Mouse (Mus musculus) stomach, embryonic 14.5 days (tissue): ENCODE results near the gene Pdrg1. TPM values are rescaled to one million over a fixed set of nuclear protein-coding genes. Genes with fewer than 3 reads are reported as not detected.
A peak's percentile ranks its signal among the peaks of the same experiment; 100 is the strongest.

ENCODE experiments used
- ATAC-seq: fragments of 200-750 bp; cut with Nextera tagmentation; 2 replicates; pipeline ENCODE4 v1.8.0; 2017; ENCODE audit warnings: low read depth, moderate TSS enrichment; ENCODE audit not compliant: insufficient number of reproducible peaks, insufficient read depth, low FRiP score
- H3K27ac ChIP-seq: fragments of 300-500 bp; sonication (generic); 2 replicates; pipeline ENCODE4 v1.5.1; 2014; ENCODE audit warnings: mild to moderate bottlenecking, low read length, moderate library complexity, mixed read lengths
- H3K27me3 ChIP-seq: fragments of 300-500 bp; sonication (generic); 2 replicates; pipeline ENCODE4 v1.6.1; 2014; ENCODE audit warnings: low read length, control low read depth, mixed read lengths; ENCODE audit not compliant: control insufficient read depth, insufficient read depth
- H3K36me3 ChIP-seq: fragments of 300-500 bp; sonication (generic); 2 replicates; pipeline ENCODE4 v1.6.1; 2014; ENCODE audit warnings: mild to moderate bottlenecking, control low read depth, low read length, moderate library complexity, mixed read lengths; ENCODE audit not compliant: control insufficient read depth, insufficient read depth
- H3K4me1 ChIP-seq: fragments of 300-500 bp; sonication (generic); 2 replicates; pipeline ENCODE4 v1.6.1; 2014; ENCODE audit warnings: low read length, control low read depth, mixed read lengths; ENCODE audit not compliant: control insufficient read depth, insufficient read depth
- H3K4me2 ChIP-seq: fragments of 300-500 bp; sonication (generic); replicated peaks from 2 replicates; pipeline ENCODE4 v1.6.1; 2014; ENCODE audit warnings: low read depth, low read length, control low read depth
- H3K4me3 ChIP-seq: fragments of 300-500 bp; sonication (generic); 2 replicates; pipeline ENCODE4 v1.5.1; 2014; ENCODE audit warnings: low read depth, low read length, control low read depth
- H3K9ac ChIP-seq: fragments of 300-500 bp; sonication (generic); replicated peaks from 2 replicates; pipeline ENCODE4 v1.6.1; 2014; ENCODE audit warnings: low read depth, mild to moderate bottlenecking, control low read depth, low read length, moderate library complexity, mixed read lengths
- H3K9me3 ChIP-seq: fragments of 300-500 bp; sonication (generic); 2 replicates; pipeline ENCODE4 v1.6.1; 2016; ENCODE audit warnings: low read depth, low read length, control low read depth; ENCODE audit not compliant: control insufficient read depth
- WGBS: fragments of 180-500 bp; shearing (Covaris S2); extraction: QIAGEN DNeasy Blood & Tissue Kit; methylation state at CpG from one replicate; pipeline ENCODE4 v1.1.7; 2014; 5-methylcytosine and 5-hydroxymethylcytosine counted together
- polyA plus RNA-seq: library from polyadenylated mRNA; unstranded; fragments of >200 nt; fragmentation: Nextera tagmentation; extraction: Ambion mirVana; gene quantifications from 2 replicates; pipeline ENCODE4 v1.2.1, GENCODE M21; 2014

Pdrg1 gene
- polyA plus RNA-seq, 1 experiment from 2014 or later, result 59.7 TPM

GRCm38 (mm10) chr2:153051537-153051936 lies 36.3 kb upstream of the Pdrg1 start:
- H3K9ac ChIP-seq, result no peak overlapping the region
- no peak overlapping the region for H3K4me3 ChIP-seq
- no peak overlapping the region for H3K27ac ChIP-seq
- ATAC-seq, result no peak
- H3K36me3 ChIP-seq, result no peaks in the 10 kb centered on the region
- peaks cover 18% of the 10 kb centered on the region for H3K27me3 ChIP-seq
- H3K4me2 ChIP-seq, result no peak overlapping the region
- H3K4me1 ChIP-seq, result no peaks in the 10 kb centered on the region
- 82% methylated on average over 9 of the region's 9 CpGs for WGBS
- H3K9me3 ChIP-seq, result no peaks in the 10 kb centered on the region

GRCm38 (mm10) chr2:153051095-153051494 lies 35.9 kb upstream of the Pdrg1 start:
- no peak overlapping the region for H3K27ac ChIP-seq
- H3K4me3 ChIP-seq, result no peak overlapping the region
- WGBS, result 70% methylated on average over 6 of the region's 6 CpGs
- no peaks in the 10 kb centered on the region for H3K36me3 ChIP-seq
- peaks cover 18% of the 10 kb centered on the region for H3K27me3 ChIP-seq
- no peak overlapping the region for H3K9ac ChIP-seq
- ATAC-seq, result no peak
- H3K9me3 ChIP-seq, result no peaks in the 10 kb centered on the region
- no peak overlapping the region for H3K4me2 ChIP-seq
- no peaks in the 10 kb centered on the region for H3K4me1 ChIP-seq

- Histone ChIP-seq H3K27me3 (peaks cover 18% of the 10 kb centered on the region), H3K4me1 (no peaks in the 10 kb centered on the region), H3K4me2 (no peak overlapping the region), H3K4me3 (no peak overlapping the region), H3K27ac (no peak overlapping the region), H3K9me3 (no peaks in the 10 kb centered on the region), H3K9ac (no peak overlapping the region), H3K36me3 (no peaks in the 10 kb centered on the region)
- ATAC-seq, result no peak
- 83% methylated on average over 4 of the region's 4 CpGs for WGBS
Observed at GRCm38 (mm10) chr2:153049997-153050358, 34.8 kb upstream of the Pdrg1 start.

- Histone ChIP-seq H3K9me3 (no peaks in the 10 kb centered on the region), H3K9ac (no peak overlapping the region), H3K4me2 (no peak overlapping the region), H3K4me3 (no peak overlapping the region), H3K27me3 (peaks cover 18% of the 10 kb centered on the region), H3K4me1 (no peaks in the 10 kb centered on the region), H3K27ac (no peak overlapping the region), H3K36me3 (no peaks in the 10 kb centered on the region)
- no peak for ATAC-seq
- WGBS, result 34% methylated on average over 9 of the region's 9 CpGs
Observed at GRCm38 (mm10) chr2:153049288-153049996, 34.2 kb upstream of the Pdrg1 start.

GRCm38 (mm10) chr2:153047828-153048465 lies 32.7 kb upstream of the Pdrg1 start:
- peaks cover 18% of the 10 kb centered on the region for H3K27me3 ChIP-seq
- 49% methylated on average over 17 of the region's 17 CpGs for WGBS
- no peak overlapping the region for H3K9ac ChIP-seq
- H3K27ac ChIP-seq, result no peak overlapping the region
- no peaks in the 10 kb centered on the region for H3K36me3 ChIP-seq
- no peaks in the 10 kb centered on the region for H3K4me1 ChIP-seq
- H3K9me3 ChIP-seq, result no peaks in the 10 kb centered on the region
- H3K4me3 ChIP-seq, result no peak overlapping the region
- no peak overlapping the region for H3K4me2 ChIP-seq
- no peak for ATAC-seq

GRCm38 (mm10) chr2:153045884-153046299 lies 30.7 kb upstream of the Pdrg1 start:
- H3K4me2 ChIP-seq, result no peak overlapping the region
- H3K9ac ChIP-seq, result no peak overlapping the region
- H3K9me3 ChIP-seq, result no peaks in the 10 kb centered on the region
- H3K27me3 ChIP-seq, result no peaks in the 10 kb centered on the region
- 0 out of 2 replicates have a peak, but pooled peaks have one; percentile 63 for ATAC-seq
- no peaks in the 10 kb centered on the region for H3K36me3 ChIP-seq
- H3K4me3 ChIP-seq, result no peak overlapping the region
- 20% methylated on average over 8 of the region's 8 CpGs for WGBS
- no peak overlapping the region for H3K27ac ChIP-seq
- no peaks in the 10 kb centered on the region for H3K4me1 ChIP-seq

- Histone ChIP-seq H3K9me3 (no peaks in the 10 kb centered on the region), H3K36me3 (no peaks in the 10 kb centered on the region), H3K4me1 (no peaks in the 10 kb centered on the region), H3K27ac (no peak overlapping the region), H3K9ac (no peak overlapping the region), H3K4me2 (no peak overlapping the region), H3K27me3 (no peaks in the 10 kb centered on the region), H3K4me3 (no peak overlapping the region)
- 30% methylated on average over 3 of the region's 3 CpGs for WGBS
- no peak for ATAC-seq
Observed at GRCm38 (mm10) chr2:153043886-153044285, 28.7 kb upstream of the Pdrg1 start.

- 31% methylated on average over 2 of the region's 2 CpGs for WGBS
- peaks cover 3% of the 10 kb centered on the region; the same call in 1 of the 2 replicates for H3K4me1 ChIP-seq
Observed at GRCm38 (mm10) chr2:153036690-153037089, 21.5 kb upstream of the Pdrg1 start.

More at GRCm38 (mm10) chr2:153036690-153037089, 21.5 kb upstream of the Pdrg1 start:
- no peak for ATAC-seq
- no peak overlapping the region for H3K27ac ChIP-seq
- no peaks in the 10 kb centered on the region for H3K9me3 ChIP-seq
- no peak overlapping the region for H3K9ac ChIP-seq
- H3K4me3 ChIP-seq, result no peak overlapping the region
- no peak overlapping the region for H3K4me2 ChIP-seq
- H3K36me3 ChIP-seq, result no peaks in the 10 kb centered on the region
- H3K27me3 ChIP-seq, result peaks cover 9% of the 10 kb centered on the region
